Mouse (Mus musculus): Measurements from ENCODE around the gene Fras1. TPM values are rescaled to one million over a fixed set of nuclear protein-coding genes. Genes with fewer than 3 reads are reported as not detected.

The Fras1 gene
- polyA plus RNA-seq, 1 experiment from 2014 or later, result 13.9 TPM

GRCm38 (mm10) chr5:96712799-96713198 lies 339.0 kb downstream of the Fras1 start:
- Histone ChIP-seq H3K36me3 (ENCODE audit: control insufficient read depth, insufficient read depth, low read length) (no peaks in the 10 kb centered on the region), H3K4me3 (ENCODE audit: low read length) (no peak overlapping the region), H3K27me3 (replicated peaks; ENCODE audit: control insufficient read depth, insufficient read depth, low read length) (no peaks in the 10 kb centered on the region), H3K9me3 (ENCODE audit: control insufficient read depth, low read length) (no peaks in the 10 kb centered on the region), H3K9ac (ENCODE audit: low read depth, low read length) (no peak overlapping the region), H3K4me2 (ENCODE audit: low read depth, low read length) (no peak overlapping the region), H3K27ac (ENCODE audit: low read length) (no peak overlapping the region), H3K4me1 (ENCODE audit: control insufficient read depth, insufficient read depth, low read length) (peaks cover 3% of the 10 kb centered on the region; the same call in 1 of the 2 replicates)
- WGBS, result 72% methylated on average over 4 of the region's 4 CpGs
- no peak for ATAC-seq

DNA sequence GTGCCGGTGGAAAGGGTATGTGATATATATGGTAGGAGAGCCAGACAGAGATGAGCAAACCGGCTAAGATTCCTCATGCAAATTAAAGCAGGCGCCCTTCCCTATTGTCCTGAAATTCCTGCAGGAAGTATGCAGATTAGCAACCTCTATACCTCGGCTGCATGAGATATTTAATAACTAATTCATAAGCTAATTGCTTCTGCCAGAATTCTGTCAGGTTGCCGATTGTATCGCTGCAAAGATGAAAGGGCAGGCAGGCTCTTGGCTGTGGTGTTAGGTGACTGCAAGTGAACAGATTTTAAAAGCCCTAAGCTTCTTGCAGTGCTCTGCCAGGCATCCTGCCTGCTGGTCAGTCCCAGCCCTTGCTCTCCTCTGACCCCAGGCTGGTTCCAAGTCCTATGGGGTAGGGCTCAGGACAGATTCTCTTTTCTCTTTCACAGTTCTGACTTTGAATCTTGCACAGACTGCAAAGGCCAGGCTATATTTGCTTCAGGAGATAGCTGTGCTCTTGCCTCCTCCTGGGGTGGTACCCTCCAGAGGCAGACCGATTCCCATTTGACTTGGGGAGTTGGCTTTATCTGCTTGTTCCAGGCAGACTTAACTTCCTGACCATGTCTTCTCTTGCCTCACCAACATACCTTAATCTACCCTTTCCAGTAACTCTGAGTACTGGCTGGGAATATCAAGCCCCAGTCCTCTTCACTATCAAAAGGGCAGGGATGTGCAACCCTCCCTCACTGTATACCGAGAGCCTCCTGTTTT lies 342.7 kb downstream of the Fras1 start:
- Histone ChIP-seq H3K27me3 (replicated peaks; ENCODE audit: control insufficient read depth, insufficient read depth, low read length) (no peaks in the 10 kb centered on the region), H3K9ac (ENCODE audit: low read depth, low read length) (no peak overlapping the region), H3K4me1 (ENCODE audit: control insufficient read depth, insufficient read depth, low read length) (peaks cover 3% of the 10 kb centered on the region; the same call in 1 of the 2 replicates), H3K4me3 (ENCODE audit: low read length) (no peak overlapping the region), H3K4me2 (ENCODE audit: low read depth, low read length) (no peak overlapping the region), H3K27ac (ENCODE audit: low read length) (no peak overlapping the region), H3K9me3 (ENCODE audit: control insufficient read depth, low read length) (no peaks in the 10 kb centered on the region), H3K36me3 (ENCODE audit: control insufficient read depth, insufficient read depth, low read length) (no peaks in the 10 kb centered on the region)
- 70% methylated on average over 8 of the region's 8 CpGs for WGBS
- no peak for ATAC-seq

GRCm38 (mm10) chr5:96717690-96718089 lies 343.9 kb downstream of the Fras1 start:
- Histone ChIP-seq H3K4me2 (ENCODE audit: low read depth, low read length) (no peak overlapping the region), H3K4me3 (ENCODE audit: low read length) (no peak overlapping the region), H3K9ac (ENCODE audit: low read depth, low read length) (no peak overlapping the region), H3K4me1 (ENCODE audit: control insufficient read depth, insufficient read depth, low read length) (no peaks in the 10 kb centered on the region), H3K36me3 (ENCODE audit: control insufficient read depth, insufficient read depth, low read length) (no peaks in the 10 kb centered on the region), H3K9me3 (ENCODE audit: control insufficient read depth, low read length) (no peaks in the 10 kb centered on the region), H3K27me3 (replicated peaks; ENCODE audit: control insufficient read depth, insufficient read depth, low read length) (no peaks in the 10 kb centered on the region), H3K27ac (ENCODE audit: low read length) (no peak overlapping the region)
- no peak for ATAC-seq
- 92% methylated on average over 4 of the region's 4 CpGs for WGBS

- WGBS, result 83% methylated on average over 5 of the region's 5 CpGs
- Histone ChIP-seq H3K9me3 (ENCODE audit: control insufficient read depth, low read length) (no peaks in the 10 kb centered on the region), H3K27me3 (replicated peaks; ENCODE audit: control insufficient read depth, insufficient read depth, low read length) (no peaks in the 10 kb centered on the region), H3K4me2 (ENCODE audit: low read depth, low read length) (no peak overlapping the region), H3K9ac (ENCODE audit: low read depth, low read length) (no peak overlapping the region), H3K27ac (ENCODE audit: low read length) (no peak overlapping the region), H3K36me3 (ENCODE audit: control insufficient read depth, insufficient read depth, low read length) (no peaks in the 10 kb centered on the region), H3K4me1 (ENCODE audit: control insufficient read depth, insufficient read depth, low read length) (no peaks in the 10 kb centered on the region), H3K4me3 (ENCODE audit: low read length) (no peak overlapping the region)
- no peak for ATAC-seq
Measured at GRCm38 (mm10) chr5:96718601-96719000, 344.8 kb downstream of the Fras1 start.

DNA sequence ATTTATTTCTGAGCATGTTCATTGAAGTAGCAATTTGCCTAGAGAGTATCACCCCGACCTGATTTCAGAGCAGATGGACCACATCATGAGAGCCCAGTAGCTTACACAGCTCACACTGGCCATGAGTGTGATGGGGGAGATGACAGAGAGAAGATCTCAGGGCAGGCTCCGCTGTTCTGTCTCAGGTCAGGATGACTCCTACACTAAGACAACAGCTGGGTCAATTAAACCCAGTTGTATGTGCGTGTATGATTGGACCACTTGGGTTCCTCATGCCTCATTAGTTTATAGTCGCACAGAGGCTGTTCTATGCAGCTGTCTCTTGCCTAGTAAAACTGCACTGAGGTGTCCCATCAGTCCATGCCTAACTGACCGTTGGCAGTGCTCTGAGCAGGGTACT lies 345.5 kb downstream of the Fras1 start:
- Histone ChIP-seq H3K4me2 (ENCODE audit: low read depth, low read length) (no peak overlapping the region), H3K9me3 (ENCODE audit: control insufficient read depth, low read length) (no peaks in the 10 kb centered on the region), H3K27ac (ENCODE audit: low read length) (no peak overlapping the region), H3K4me1 (ENCODE audit: control insufficient read depth, insufficient read depth, low read length) (no peaks in the 10 kb centered on the region), H3K36me3 (ENCODE audit: control insufficient read depth, insufficient read depth, low read length) (no peaks in the 10 kb centered on the region), H3K27me3 (replicated peaks; ENCODE audit: control insufficient read depth, insufficient read depth, low read length) (no peaks in the 10 kb centered on the region), H3K4me3 (ENCODE audit: low read length) (no peak overlapping the region), H3K9ac (ENCODE audit: low read depth, low read length) (no peak overlapping the region)
- WGBS, result 85% methylated on average over 5 of the region's 5 CpGs
- no peak for ATAC-seq

DNA sequence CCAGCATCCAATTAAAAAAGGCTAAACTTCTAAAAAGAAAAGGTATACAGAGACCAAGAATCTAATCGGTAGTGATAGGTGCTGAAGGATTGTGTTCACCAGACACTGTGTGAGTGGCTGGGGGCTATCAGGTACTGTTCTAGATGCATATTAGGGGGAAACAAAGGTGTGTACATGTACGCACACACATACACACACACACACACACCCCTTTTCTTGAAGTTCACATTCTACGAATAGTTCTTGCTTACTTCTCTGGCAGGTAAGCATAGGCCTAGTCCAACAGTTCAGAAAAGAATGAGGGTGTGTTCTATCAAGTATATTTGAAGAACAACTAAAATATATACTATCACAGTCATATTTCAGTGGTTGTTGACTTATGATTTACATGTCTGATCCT lies 348.9 kb downstream of the Fras1 start:
- no peaks in the 10 kb centered on the region for H3K4me1 ChIP-seq (ENCODE audit: control insufficient read depth, insufficient read depth, low read length)
- no peak overlapping the region for H3K4me2 ChIP-seq (ENCODE audit: low read depth, low read length)
- no peaks in the 10 kb centered on the region for H3K27me3 ChIP-seq (replicated peaks; ENCODE audit: control insufficient read depth, insufficient read depth, low read length)
- H3K36me3 ChIP-seq (ENCODE audit: control insufficient read depth, insufficient read depth, low read length), result 0 out of 2 replicates have a peak, but pooled peaks cover 2% of the 10 kb centered on the region
- H3K4me3 ChIP-seq (ENCODE audit: low read length), result no peak overlapping the region
- no peak overlapping the region for H3K9ac ChIP-seq (ENCODE audit: low read depth, low read length)
- no peak for ATAC-seq
- WGBS, result 68% methylated on average over 3 of the region's 3 CpGs
- no peak overlapping the region for H3K27ac ChIP-seq (ENCODE audit: low read length)
- H3K9me3 ChIP-seq (ENCODE audit: control insufficient read depth, low read length), result no peaks in the 10 kb centered on the region

- no peaks in the 10 kb centered on the region for H3K27me3 ChIP-seq (replicated peaks; ENCODE audit: control insufficient read depth, insufficient read depth, low read length)
- peak overlapping the region; percentile 24 for H3K4me3 ChIP-seq (ENCODE audit: low read length)
- peaks cover 5% of the 10 kb centered on the region; the same call in 1 of the 2 replicates for H3K36me3 ChIP-seq (ENCODE audit: control insufficient read depth, insufficient read depth, low read length)
- no peaks in the 10 kb centered on the region for H3K9me3 ChIP-seq (ENCODE audit: control insufficient read depth, low read length)
- WGBS, result 56% methylated on average over 15 of the region's 15 CpGs
- H3K4me2 ChIP-seq (ENCODE audit: low read depth, low read length), result peak overlapping the region; percentile 15
- peak; percentile 86 for ATAC-seq
- H3K9ac ChIP-seq (ENCODE audit: low read depth, low read length), result no peak overlapping the region
- H3K4me1 ChIP-seq (ENCODE audit: control insufficient read depth, insufficient read depth, low read length), result peaks cover 8% of the 10 kb centered on the region; the same call in 1 of the 2 replicates
- peak overlapping the region; percentile 66; the same call in 1 of the 2 replicates for H3K27ac ChIP-seq (ENCODE audit: low read length)
Measured at GRCm38 (mm10) chr5:96739138-96739878, 365.6 kb downstream of the Fras1 start.

DNA sequence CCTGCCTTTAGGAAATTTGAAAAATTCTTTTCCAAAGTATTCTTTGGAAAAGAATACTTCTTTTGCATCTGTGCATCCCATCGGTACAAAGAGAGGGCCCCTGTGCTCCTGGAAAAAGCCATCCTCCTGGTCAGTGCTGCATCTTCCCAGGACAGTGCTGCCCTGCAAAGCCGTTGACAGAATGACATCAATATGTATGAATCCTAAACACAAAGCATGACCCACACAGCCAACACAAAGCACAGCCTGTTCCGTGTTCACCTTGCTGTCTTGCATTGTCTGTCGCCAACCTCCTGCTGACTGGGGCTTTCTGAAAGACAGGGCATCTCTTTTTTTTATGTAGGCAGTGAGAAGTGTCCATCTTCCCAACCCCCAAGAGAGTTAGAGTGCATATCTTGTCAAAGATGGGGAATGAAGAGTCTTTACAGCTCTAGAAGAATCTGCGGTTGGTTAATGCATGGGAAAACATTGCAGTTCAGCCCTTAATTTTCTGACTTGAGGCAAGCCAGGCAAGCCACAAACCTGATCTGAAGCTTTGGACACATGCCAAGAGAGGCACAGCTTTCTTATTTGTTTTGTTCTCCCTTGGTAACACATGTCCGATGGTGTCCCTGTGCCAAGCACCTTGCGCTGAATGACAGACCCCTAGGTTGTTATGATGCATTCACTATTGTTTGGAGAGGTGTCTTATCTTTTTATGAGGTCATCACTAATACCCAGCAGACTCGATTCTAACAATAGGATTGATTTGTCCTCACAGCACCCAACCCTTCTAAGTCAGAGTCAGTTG lies 373.6 kb downstream of the Fras1 start:
- 67% methylated on average over 8 of the region's 8 CpGs for WGBS

DNA sequence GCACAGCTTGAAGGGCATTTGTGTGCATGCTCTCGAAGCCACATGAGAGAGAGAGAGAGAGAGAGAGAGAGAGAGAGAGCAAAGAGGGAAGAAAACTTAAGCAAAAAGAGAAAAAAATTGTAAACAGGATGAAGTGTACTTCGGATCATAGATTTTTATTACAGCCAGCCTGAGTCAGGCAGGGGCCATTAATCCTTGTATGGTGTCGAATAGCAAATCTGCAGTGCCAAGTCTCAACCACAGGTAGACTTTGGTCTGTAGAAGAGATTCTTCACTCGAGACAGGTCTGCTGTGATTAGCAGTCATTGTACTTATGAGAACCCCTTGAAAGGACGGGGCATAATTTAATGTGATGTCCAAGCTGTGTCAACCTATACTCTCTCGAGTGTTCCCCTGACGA lies 383.9 kb downstream of the Fras1 start:
- H3K4me2 ChIP-seq (ENCODE audit: low read depth, low read length), result no peak overlapping the region
- H3K4me1 ChIP-seq (ENCODE audit: control insufficient read depth, insufficient read depth, low read length), result no peaks in the 10 kb centered on the region
- 73% methylated on average over 7 of the region's 7 CpGs for WGBS
- no peaks in the 10 kb centered on the region for H3K27me3 ChIP-seq (replicated peaks; ENCODE audit: control insufficient read depth, insufficient read depth, low read length)
- H3K9ac ChIP-seq (ENCODE audit: low read depth, low read length), result no peak overlapping the region
- no peak overlapping the region for H3K4me3 ChIP-seq (ENCODE audit: low read length)
- no peaks in the 10 kb centered on the region for H3K36me3 ChIP-seq (ENCODE audit: control insufficient read depth, insufficient read depth, low read length)
- ATAC-seq, result peak; percentile 58; the same call in 1 of the 2 replicates
- no peaks in the 10 kb centered on the region for H3K9me3 ChIP-seq (ENCODE audit: control insufficient read depth, low read length)
- H3K27ac ChIP-seq (ENCODE audit: low read length), result no peak overlapping the region

More for the DNA sequence above, 373.6 kb downstream of the Fras1 start:
- Histone ChIP-seq H3K4me1 (ENCODE audit: control insufficient read depth, insufficient read depth, low read length) (no peaks in the 10 kb centered on the region), H3K27ac (ENCODE audit: low read length) (no peak overlapping the region), H3K4me2 (ENCODE audit: low read depth, low read length) (no peak overlapping the region), H3K9me3 (ENCODE audit: control insufficient read depth, low read length) (no peaks in the 10 kb centered on the region), H3K27me3 (replicated peaks; ENCODE audit: control insufficient read depth, insufficient read depth, low read length) (no peaks in the 10 kb centered on the region), H3K9ac (ENCODE audit: low read depth, low read length) (no peak overlapping the region), H3K36me3 (ENCODE audit: control insufficient read depth, insufficient read depth, low read length) (no peaks in the 10 kb centered on the region), H3K4me3 (ENCODE audit: low read length) (no peak overlapping the region)
- ATAC-seq, result no peak

Data from intestine, embryonic 16.5 days (tissue).